Mouse (Mus musculus) ovary, adult 18-20 months (tissue): ENCODE data around the gene 1700008O03Rik.

Source experiments
- DNase-seq: peaks from one replicate; pipeline ENCODE4 v3.0.0; 2022; ENCODE audit warnings: low spot score, mixed read lengths

1700008O03Rik gene

DNA sequence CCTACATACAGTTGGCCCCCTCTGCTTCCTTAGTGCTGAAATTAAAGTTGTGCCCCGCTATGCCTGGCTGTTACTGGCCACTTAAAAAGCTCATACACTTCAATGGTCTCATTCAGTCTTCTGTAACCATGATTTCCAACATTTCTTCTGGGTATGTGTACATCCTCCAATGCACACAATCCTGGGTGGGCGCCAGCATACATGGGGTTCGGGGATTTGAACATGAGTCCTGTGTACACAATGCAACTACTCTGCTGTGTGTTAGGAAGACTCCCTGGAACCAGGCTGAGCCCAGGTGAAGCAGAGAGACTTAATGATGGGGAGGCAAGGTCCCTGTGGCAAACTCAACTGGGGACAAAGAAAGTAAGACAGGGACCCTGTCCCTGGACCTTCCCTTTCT lies 9.8 kb downstream of the 1700008O03Rik start:
- no peak for DNase-seq

DNA sequence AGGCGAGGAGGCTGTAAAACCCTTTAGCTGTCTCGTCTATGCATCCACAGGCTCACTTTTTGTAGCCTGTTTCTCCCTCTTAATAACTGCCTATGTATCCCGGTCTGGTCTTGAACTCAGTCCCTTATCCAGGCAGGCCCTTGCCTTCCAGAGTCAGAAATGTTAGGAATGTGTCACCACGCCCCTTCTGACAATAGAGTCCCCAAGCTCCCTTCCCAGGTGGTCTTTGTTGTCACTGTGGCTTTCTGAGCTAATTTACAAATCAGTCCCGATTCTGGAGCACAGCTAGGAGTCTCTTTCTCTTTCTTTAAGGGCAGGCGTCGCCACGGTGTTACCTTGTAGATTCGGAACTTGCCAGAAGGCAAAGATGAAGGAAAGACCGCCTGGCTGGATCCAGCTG lies 10.4 kb downstream of the 1700008O03Rik start:
- no peak for DNase-seq

GRCm38 (mm10) chr7:44374756-44375155 lies 10.9 kb downstream of the 1700008O03Rik start:
- no peak for DNase-seq

- peak; percentile 84 for DNase-seq
These were observed 11.5 kb downstream of the 1700008O03Rik start for GRCm38 (mm10) chr7:44373889-44374652.

DNA sequence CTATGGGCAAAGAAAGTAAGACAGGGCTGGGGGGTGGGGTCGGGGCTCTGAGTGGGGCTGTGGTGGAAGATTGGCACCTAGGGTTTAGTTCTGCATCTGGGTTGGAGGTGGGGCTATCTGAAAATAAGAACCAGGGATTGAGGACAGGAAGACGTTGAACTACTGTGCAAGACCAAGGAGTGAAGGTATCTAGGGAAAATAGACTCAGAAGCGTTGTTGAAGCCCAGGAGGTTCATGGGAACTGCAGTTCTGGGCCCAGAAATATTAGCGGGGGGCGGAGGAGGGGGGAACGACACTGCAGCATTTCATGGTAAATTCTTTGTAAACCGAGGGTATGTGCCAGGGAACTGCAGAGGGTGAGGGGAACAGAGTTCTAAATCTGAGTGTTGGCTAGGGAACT lies 12.2 kb downstream of the 1700008O03Rik start:
- no peak for DNase-seq

- no peak for DNase-seq
These were observed 12.9 kb downstream of the 1700008O03Rik start for GRCm38 (mm10) chr7:44372678-44373077.

DNA sequence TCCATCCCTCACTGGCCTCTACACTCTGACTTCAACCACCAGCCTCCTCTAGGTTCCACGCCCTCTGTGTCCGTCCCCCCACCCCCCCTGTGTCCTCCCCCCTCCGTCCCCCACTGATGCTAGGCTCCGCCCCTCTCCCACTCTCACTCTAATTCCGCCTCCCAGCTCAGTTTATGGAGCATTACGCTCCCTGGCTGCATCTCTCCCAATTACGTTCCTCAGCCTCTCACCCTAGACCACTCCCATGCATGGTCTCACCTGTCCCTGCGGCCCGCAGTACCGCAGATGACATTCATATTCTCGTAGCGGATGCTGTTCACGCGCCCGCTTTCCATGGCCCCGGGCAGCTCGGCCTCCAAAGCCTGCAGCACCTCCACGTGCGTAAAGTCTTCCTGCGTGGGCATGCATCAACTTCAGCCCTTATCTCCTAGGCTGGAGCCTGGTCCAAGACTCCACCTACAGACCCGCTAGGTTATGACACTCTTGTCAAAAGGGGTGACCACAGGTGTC lies 24.8 kb downstream of the 1700008O03Rik start:
- DNase-seq: no peak

DNA sequence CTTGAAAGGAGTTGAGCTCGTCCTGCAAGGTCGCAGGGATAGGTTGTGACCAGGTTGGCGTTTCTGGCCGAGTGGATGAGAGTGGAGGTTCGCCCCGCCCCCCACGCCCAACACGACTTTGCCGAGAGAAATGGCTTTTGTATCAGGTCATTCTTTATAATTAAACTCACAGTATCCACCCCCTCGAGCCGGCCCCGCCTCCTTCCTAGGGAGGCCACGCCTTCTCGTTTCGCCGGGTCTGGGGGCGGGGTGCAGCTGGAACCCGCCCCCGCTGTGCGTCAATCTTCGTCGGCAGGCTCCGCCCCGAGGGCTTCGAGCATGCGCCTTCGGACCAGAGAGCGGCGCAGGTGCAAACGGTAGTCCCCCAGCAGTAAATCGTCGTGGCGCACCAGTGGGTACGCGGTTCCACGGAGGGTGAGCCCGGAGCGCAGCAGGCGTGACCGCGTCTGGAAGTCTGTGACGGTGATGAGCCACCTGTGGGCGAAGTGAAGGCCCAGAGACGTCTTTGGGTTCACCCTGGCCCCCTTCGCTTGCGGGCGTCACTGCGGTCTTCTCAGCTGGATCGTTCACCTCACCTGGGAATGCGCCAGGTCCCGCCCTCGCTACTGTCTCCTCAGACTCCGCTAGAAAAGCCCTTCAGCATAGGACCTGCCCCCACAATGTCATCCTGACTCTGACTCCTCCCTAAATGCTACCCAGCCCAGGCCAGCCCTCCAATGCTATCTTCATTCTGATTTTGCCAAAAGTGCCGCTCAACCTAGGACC lies 25.5 kb downstream of the 1700008O03Rik start:
- DNase-seq: peak; percentile 82

GRCm38 (mm10) chr7:44358886-44359654 lies 26.6 kb downstream of the 1700008O03Rik start:
- no peak for DNase-seq

DNA sequence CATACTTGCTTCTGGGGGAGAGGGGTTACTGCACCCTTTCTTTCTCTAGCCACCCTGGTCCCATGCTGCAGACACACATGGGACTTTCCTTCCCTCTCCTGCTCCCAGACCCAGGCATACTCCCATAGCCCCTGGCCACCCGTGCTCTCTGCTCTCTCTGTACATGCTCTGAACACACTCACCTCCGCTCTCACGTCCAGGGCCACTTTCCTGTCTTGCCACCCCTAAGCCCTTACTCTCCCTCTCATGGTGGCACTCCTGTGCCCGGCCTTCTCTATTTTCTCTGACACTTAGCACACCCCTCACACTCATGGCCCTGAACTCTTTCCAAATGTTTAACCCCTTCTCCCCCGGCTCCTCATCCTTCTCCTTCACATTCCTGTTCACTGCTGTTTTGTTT lies 27.6 kb downstream of the 1700008O03Rik start:
- DNase-seq: no peak

- no peak for DNase-seq
These were observed 28.1 kb downstream of the 1700008O03Rik start for GRCm38 (mm10) chr7:44357531-44357930.

- DNase-seq: no peak
These were observed 28.8 kb downstream of the 1700008O03Rik start for GRCm38 (mm10) chr7:44356590-44357481.

- no peak for DNase-seq
These were observed 30.2 kb downstream of the 1700008O03Rik start for GRCm38 (mm10) chr7:44355411-44355810.

GRCm38 (mm10) chr7:44353601-44354340 lies 31.8 kb downstream of the 1700008O03Rik start:
- DNase-seq: no peak

GRCm38 (mm10) chr7:44352750-44353600 lies 32.6 kb downstream of the 1700008O03Rik start:
- no peak for DNase-seq

GRCm38 (mm10) chr7:44351881-44352749 lies 33.5 kb downstream of the 1700008O03Rik start:
- no peak for DNase-seq

- DNase-seq: peak; percentile 57
These were observed 34.5 kb downstream of the 1700008O03Rik start for GRCm38 (mm10) chr7:44350957-44351711.

DNA sequence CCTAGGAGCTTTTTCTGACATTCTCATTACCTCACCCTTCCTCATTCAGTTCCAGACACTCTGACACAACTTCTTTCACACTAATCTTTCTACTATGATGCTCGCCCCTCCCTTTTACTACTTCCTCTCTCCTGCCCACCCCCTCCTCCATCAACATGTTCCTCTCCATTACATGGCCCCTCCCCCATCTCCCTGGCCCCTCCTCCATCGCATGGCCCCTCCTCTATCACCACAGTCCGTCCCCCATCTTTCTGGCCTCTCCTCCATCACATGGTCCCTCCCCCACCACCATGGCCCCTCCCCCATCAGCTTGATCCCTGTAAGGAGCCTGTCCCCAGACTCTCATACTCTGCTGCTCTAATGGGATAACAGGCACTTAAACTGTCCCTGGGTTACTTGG lies 36.6 kb downstream of the 1700008O03Rik start:
- no peak for DNase-seq
